Mouse (Mus musculus) CH12F3 (cell line): Measurements from ENCODE around the gene Ccdc124.
"Not testable (repeated sequence)": the region's sequence is repeated elsewhere in the genome, so short reads cannot be mapped to it uniquely, and the experiment has no call there.

Experiments used
- in situ Hi-C: fragments of 300-500 bp; cut with MboI; formaldehyde crosslinking; loops from 2 replicates; pipeline ENCODE4 v1.14.3; 2020; ENCODE audit warnings: low sequenced_read_pairs

The Ccdc124 gene

DNA sequence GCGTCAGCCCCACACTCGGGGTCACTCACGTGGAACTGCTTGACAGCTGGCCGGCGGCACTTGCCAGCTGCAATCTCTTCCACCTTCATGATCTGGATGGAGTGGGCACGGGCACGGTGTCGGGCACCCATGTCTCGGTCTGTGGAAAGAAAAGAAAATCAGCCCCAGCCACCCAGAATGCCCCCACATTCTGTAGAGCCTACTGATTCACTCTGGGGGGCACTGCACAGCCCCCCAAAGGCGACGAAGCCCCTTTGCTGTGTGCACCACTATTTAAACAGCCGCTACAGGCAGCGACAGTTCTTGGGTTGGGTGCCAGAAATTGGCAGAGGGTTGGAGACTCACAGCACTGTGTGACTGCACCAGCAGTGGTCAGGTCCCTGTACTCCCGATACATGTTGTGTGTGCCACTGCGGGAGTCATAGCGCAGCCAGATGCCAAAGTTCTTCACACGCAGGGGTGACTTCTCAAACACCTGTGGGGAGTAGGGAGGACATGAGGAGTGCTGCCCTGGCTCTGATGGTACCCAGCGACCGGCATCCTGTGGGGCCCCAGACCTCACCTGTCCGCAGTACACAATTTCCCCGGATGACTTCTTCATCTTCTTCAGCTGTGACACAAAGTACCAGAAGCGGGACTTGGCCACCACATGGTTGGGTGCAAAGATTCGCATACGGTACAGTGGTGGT, 22.0 kb upstream of the Ccdc124 start:
- in situ Hi-C loops = not testable (repeated sequence)

DNA sequence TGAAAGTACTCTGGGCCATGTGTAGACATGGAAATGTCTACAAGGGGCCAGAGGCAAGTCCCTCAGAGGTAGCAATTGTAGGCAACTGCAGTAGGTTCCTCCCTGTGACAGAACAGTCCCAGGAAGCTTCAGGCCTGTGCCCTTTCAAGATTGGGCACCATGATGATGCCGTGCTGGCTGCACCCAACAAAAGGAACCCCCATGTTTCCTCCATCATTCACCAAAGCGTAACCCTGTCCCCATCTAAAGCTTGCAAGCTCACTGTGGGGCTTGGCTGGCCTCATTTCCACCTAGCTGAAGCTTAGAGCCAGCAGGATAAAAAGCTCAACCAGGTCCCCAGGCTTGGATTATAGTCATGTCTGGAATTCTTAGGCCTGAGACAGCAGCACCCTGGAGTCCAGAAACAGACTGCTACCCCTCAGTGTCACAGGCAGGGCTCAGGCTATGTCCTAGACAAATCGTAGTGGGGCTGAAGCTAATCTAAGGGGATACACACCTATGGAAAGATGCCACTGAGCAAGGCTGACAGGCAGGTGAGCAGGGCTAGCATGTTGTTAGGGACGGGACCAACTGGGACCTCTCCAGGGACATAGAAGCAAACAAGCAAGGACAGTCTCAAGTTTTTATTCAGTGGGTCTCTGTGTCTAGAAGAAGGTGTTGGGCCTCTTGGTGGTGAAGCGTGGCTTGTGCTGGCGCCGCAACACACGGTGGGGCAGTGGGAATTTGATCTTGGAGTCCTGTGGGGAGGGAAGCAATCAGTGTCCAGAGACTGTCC, 21.2 kb upstream of the Ccdc124 start:
- in situ Hi-C loops = no loop called here

DNA sequence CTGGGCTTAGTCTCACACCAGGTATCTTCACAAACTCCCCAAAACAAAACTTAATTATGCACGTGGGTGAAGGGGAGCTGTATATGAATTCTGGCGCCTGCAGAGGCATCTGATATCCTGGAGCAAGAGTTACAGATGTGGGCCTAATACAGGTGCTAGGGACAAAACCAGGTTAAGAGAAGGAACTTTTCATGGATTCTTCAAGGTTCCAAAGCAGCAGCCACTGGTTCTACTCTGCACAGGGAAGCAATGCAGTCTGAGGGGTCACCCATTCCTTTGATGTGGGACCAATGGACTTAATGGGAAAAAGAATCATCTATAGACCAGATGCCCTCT, 20.6 kb upstream of the Ccdc124 start:
- in situ Hi-C loops = no loop called here

DNA sequence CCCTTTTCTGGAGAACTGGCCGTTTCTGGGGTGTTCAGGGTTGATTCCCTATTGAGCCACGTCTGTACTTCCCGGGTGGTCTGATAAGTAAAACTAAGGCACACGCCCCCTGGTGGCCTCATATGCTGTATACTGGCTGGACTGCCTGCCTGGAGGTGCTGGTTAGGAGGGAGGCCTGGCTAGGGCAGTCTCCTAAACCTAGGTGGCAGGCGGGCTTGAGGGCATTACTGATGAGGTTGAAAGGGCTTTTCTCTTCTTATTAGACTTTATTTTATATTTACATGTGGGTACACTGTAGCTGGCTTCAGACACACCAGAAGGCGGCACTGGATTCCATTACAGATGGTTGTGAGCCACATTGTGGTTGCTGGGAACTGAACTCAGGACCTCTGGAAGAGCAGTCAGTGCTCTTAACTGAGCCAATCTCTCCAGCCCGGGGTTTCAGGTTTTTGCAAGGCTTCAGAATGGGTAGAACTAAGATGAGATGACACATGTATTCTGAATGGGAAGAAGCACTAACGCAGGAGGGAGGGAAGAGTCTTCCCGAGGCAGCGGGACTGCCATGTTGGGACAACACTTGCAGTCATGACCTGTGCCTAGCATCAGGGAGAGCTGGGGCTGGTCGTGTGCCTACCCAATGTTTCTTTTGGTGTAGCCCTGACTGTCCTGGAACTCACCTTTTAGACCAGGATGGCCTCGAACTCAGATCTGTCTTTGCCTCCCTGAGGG, 20.1 kb upstream of the Ccdc124 start:
- in situ Hi-C loops = no loop called here

DNA sequence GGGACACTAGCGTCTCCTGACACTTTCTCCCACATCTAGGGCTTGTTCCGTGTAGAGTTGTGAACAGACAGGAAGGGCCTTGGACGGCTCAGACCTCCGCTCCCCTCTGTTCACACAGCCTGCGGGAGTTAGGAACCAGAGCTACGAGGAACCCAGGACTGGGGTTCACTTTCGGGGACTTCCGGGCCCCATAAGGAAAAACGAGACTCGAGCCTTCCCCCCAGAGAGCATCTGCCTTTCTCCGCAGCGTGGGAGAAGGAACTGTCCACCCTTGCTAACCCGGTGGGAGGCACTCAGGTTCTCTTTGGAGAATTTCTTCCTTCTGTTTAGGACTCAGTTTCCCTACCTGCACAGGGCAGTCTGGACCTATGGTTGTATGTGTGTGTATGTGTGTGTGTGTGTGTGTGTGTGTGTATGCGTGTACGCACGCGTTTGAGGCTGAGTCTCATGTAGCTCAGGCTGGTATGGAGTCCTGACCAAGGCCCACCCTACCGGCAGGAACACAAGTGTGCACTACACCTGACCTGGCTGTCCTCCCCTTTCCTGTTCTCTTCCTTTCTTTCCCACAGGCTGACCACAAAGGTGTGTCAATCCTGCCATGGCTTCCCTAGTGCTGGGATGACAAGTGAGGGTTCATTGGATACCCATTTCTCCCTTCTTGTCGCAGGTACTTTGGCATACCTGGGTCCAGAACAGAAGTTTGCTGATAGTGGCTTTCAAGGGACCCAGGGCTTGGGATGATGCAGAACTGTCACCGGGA, 19.3 kb upstream of the Ccdc124 start:
- in situ Hi-C loops = no loop called here

DNA sequence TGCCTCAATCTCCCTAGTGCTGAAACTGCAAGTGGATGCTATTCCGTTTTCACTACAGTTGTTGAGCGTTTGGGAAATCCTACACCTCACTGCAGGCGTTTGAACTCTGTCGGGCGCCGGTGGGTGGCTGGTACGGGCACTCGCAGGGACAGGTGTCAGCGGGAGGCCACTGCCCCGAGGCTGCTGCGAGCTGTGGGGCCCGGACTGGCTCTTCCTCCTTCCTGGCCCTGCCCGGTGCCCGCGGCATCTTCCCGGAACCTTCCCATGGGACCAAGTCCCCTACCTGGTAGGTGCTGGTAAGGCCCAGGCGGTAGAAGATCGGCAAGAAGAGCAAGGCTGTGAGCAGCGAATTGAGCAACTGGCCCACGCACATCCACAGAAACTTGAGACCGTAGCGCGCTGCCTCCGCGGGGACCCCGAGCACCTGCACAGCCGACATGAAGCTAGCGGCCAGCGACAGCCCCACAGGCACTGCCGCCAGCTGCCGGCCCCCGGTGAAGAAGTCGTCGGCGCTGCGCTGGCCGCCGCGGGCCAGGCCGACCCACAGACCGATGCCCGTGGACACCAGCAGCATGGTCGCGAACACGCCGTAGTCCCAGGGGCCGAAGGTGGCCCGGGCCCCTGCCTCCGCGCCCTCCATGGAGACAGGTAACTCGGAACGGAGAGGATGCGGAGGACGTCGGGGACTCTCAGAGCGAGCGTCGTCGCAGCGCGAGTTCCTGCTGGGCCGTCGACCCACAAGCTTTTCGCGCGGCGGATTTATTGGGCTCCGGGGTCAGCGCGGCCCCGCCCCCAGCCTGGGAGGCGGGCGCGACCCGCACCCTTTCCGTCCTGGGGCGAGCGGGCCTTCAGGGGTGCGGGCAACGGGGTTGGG, 18.5 kb upstream of the Ccdc124 start, which contains the start of gene Slc5a5:
Gene Slc5a5 (minus strand): TSS at position 736 of the 874 bp plus-strand sequence.
- in situ Hi-C loops = no loop called here

DNA sequence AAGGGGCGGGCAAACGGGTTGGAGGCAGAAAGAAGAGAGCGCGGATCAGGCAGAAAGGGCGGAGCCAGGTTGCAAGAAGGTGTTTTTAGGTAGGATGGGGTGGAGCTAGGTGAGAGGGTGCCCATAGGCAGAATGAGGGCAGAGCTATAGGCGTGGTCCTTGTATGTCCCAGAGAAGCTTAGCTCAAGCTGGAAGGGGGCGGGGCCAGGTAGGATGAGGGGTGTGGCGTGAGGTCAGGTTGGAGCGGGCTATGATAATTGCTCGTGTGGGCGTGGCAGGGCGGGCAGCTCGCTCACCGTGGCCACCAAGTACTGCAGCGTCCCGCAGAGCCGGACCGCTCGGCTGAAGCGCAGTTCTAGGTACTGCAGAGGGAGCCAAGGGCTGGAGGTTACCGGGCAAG, 17.6 kb upstream of the Ccdc124 start:
- in situ Hi-C loops = no loop called here

DNA sequence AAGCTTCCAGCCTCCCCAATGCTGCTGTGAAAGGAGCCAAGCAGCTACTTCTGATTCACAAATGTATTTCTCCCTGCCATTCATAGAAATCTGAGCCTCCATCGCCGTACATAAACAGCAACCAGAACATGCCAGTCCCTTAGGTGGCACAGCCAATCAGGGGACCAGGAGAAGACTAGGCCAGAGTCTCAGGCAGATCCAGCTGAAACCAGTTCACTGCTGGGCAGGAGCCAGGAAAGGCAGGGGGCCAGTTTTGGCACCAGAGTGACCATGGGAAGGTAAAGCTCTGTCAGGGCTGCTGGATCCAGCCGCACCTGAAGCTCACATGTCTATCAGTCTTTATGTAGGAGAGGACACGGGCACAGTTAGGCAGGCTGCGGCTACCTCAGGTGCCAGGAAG, 16.9 kb upstream of the Ccdc124 start:
- in situ Hi-C loops = no loop called here

DNA sequence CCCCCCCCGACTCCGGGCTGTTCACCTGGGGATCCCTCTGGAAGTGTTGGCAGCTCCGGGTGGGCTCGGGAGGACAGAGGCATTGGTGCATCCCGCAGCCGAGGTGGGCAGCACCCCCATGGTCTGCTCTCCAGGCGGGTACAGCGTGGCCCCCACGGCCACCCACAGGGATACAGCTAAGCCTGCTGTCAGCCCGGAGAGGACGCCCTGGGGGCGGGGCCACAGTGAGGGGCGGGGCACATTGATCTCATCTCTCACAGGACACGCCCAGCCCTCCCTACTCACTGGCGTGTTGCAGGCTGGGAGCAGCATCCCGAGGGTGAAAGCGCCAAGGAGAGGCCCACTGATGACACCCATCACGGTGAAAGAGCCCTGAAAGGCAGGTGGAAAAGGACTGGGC, 13.9 kb upstream of the Ccdc124 start:
- in situ Hi-C loops = no loop called here

DNA sequence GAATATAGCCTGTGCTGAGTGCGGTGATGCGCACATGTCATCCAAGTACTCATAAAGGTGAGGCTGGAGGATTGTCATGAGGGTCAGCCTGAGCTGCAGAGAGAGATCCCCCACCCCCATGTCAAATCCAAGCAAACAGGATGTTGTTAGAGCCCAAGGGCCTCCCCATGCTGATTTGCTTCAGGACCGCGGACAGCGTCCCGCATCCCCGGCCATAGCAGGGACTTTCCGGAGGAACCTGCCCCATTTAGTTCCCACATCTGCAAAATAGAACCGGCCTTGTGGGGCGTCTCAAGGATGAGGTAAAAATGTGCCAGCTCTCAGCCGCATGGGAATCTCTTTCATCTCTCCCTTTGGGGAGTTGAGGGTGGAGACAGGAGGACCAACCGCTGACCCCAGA, 11.9 kb upstream of the Ccdc124 start:
- in situ Hi-C loops = no loop called here

DNA sequence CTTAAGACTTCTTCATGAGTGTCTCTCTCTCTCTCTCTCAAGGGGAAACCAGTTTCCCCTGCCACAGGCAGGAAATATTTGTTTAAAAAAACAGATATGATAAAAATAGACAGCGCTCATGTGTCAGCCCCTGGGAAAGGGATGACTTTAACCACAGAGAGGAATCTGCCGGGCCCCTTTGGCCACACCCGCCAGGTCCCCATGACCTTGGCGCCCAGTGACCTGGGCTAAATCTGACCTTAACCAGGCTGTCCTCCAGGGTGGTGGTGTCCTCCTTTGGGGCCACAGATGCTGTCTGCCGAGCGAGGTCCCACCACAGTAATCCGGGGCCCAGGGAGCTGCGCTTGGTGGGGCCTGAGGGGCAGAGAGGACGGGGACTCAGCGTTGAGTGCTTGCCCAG, 10.9 kb upstream of the Ccdc124 start:
- in situ Hi-C loops = no loop called here

DNA sequence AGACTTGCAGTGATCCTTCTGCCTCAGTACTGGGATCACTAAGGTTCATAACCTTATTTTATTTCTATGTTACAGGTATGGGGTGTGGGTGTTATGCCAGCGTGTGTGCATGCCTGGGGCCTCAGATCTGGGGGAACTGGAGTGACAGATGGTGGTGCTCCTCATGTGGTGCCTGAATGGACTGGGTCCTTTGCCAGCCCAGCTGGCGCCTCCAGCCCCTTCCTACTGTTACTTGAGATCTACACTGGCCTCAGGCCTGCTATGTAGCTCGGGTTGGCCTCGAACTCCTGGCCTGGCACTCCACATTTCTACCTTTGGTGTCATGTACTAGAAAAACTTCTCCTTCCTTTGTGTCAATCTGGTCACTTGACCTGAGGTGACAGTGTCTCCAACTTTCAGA, 10.5 kb upstream of the Ccdc124 start:
- in situ Hi-C loops = no loop called here

DNA sequence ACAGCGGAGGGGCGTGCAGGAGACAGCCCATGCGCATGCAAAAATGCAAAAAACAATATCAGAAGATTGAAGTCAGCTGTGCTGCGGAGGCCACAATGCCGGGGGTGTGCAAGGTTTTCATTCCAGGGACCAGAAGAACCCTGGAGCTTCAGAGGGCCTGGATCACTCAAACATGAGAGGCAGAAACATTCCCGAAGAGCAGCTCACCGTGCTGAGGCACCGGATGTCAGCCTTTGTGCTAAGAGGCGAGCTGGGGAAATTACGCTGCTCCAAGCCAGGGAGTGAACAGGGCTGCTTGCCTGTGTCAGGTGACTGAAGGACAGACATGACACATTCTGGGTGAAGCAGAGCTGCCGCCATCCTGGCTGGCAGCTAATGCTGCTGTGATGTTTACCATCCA, 6.8 kb upstream of the Ccdc124 start:
- in situ Hi-C loops = no loop called here

DNA sequence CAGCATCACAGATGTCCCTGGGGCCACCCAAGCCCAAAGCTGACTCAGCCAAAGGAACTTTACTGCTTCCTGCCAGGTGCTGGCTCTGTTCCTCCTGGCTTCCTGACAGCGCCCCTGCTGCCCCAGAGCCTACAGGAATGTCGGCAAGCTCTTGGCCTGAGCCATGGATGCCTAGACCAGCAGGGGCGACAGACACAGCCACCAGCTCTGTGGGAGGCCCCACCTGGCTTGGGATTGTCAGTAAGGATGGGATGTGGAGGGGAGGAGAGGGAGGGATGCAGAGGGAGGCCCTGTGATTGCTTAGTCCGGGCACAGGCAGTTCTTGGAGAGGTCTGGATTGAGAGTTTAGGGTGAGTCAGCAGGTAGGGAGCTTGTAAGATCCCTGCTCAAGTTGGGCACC, 6.4 kb upstream of the Ccdc124 start:
- in situ Hi-C loops = no loop called here

DNA sequence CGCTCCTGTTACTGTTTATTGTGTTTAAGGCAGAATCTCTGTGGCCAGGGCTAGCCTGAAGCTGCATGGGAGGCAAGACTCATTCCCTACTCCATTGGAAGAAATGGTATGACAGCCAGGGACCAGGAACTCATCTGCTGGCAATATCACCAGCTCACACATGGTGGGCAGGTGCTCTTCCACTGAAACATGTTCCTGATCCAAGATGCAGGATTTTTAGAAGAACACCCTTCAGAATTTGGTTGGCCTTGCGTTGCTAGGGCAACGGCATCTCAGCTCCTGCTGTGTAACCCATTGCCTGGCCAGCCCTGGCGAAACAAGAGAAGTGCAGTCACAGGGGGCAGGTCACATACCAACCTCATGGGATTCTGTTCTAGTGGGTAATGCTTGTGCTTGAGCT, 5.8 kb upstream of the Ccdc124 start:
- in situ Hi-C loops = no loop called here

DNA sequence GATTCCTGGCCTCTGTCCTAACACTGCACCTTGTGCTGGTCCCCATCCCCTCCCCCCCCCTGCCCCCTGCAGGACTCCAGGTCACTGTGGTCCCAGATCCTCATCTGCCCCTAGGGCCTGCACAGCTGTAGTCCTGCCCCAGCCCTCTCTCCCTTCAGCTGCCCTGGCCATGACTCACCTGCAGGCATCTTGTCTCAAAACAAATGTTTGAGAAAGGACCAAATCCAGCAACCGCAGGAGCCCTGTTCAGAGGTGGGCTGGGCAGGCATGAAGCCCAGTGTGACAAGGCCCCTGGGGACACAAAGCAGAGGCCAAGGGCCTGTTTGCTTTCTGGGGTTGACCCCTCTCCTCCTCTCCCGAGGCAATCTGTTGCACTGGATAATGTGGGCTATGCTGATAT, 4.4 kb upstream of the Ccdc124 start:
- in situ Hi-C loops = no loop called here

DNA sequence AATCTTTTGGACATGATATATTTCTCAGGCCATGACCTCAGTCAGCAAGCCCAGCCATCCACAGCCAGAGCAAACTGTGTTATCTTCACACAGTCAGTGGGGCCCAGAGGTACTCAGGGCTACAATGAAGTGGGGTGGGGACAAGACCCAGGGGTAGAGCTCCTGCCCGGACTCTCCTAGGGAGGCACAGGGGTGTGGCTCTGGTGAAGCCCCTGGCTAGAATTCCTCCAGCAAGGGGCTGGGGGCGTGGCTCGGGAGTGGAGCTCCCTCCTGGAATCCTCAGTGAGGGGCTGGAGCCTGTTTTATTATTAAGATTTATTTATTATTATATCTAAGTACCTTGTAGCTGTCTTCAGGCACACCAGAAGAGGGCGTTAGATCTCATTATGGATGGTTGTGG, 2.6 kb upstream of the Ccdc124 start:
- in situ Hi-C loops = no loop called here

DNA sequence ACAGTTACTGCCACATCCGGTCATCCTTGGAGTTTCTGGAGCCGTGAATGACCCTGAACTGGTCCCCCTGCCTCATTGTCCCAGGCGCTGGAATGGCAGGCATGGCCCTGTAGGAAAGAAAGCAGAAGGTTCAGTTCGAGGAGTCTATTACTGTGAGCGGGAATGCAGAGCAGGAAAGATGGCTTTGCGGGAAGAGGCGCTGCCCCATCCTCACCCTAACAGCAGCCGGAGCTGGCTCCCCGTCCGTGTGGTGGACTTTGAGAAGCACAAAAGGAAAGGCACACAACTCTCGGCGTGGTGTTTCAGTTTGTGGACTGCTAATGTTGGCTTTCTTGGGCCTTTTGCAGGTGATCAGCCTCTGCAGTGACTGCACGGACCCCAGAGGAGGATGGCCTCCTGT, 706 bp upstream of the Ccdc124 start:
- in situ Hi-C loops = no loop called here

DNA sequence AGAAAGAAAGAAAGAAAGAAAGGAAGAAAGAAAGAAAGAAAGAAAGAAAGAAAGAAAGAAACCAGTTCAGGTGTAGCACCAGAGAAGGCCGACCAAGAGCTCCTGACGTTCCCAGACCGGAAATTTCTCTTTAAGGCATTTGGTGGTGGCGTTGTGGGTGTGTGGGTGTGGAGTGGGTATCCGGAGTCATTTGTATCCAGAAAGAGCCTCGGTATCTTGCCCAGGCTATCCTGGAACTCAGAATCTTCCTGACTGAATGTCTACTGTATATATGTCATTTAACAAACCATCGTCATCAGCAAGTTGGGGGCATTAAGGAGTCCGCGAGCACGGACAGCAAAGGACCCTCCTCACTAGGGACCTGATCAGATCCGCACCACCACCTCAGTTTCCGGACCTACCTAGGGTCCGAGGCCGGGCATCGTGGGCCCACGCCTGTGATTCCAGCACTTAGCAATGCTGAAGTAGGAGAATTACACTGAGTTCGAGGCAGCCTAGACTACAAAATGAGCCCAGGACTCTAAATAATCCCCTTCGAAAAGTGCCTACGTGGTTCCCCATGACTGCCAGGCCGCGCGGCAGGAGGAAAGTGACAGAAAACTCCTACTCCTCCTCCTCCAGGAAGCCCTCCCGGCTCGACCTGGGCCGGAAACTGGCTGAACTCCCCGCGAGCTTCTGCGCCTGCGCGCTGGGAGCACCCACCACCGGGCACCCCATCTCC, 932 bp downstream of the Ccdc124 start:
- in situ Hi-C loops = no loop called here
